Mouse (Mus musculus) heart, adult 2 months (tissue): ENCODE results near the gene Nuak1.

Experiments used
- CTCF ChIP-seq: fragments of 200-600 bp; IDR thresholded peaks from 2 replicates; pipeline ENCODE4 v1.8.1; 2022; ENCODE audit warnings: antibody characterized with exemption, mild to moderate bottlenecking, moderate library complexity
- EP300 ChIP-seq: fragments of 200-500 bp; IDR thresholded peaks from 2 replicates; pipeline ENCODE4 v1.6.1; 2011; ENCODE audit warnings: low read depth, low read length, control low read depth; ENCODE audit not compliant: insufficient read depth

GRCm38 (mm10) chr10:84360391-84360790, 80.0 kb downstream of the Nuak1 start:
- TF ChIP-seq CTCF (no peak), EP300 (no peak)
